Mouse (Mus musculus) heart, postnatal 36 days (tissue): ENCODE measurements around the gene Rd3. TPM values are rescaled to one million over a fixed set of nuclear protein-coding genes. Genes with fewer than 3 reads are reported as not detected.

Source experiments
- DNase-seq, 2 experiments: peaks; one replicate each; pipeline ENCODE4 v3.0.0; 2021 to 2022
- intact Hi-C: fragments of 180-260 bp; cut with DNase I; formaldehyde crosslinking; loops from one replicate; pipeline ENCODE4 v1.15.1; 2025
- total RNA-seq, 2 experiments: library from RNA; stranded (reverse); gene quantifications; 2 replicates each; pipeline ENCODE4 v1.2.3; 2021

Rd3 gene
- total RNA-seq, 2 experiments from 2014 or later: 0.16 to 0.53 TPM

DNA sequence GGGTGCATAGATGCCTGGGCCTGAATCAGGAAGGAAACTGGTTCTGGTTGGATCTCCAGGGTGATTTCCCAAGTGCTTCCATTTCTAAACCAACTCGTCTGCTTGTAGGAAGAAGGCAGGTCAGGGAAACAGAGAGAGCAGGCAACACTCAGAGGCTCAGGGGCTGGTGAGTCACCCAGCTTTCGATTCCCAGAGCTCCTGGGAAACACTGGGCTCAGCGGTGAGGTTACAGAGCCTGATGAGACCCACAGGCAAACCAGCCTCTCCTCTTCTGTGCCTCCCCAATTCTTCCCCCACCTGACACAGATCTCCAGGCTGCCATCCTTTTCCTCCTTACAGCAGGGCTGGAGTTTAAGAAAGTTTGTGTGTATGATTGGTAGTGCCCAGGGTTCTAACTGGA, 13.8 kb upstream of the Rd3 start:
- no peak for DNase-seq
- intact Hi-C loops: no loop called here

DNA sequence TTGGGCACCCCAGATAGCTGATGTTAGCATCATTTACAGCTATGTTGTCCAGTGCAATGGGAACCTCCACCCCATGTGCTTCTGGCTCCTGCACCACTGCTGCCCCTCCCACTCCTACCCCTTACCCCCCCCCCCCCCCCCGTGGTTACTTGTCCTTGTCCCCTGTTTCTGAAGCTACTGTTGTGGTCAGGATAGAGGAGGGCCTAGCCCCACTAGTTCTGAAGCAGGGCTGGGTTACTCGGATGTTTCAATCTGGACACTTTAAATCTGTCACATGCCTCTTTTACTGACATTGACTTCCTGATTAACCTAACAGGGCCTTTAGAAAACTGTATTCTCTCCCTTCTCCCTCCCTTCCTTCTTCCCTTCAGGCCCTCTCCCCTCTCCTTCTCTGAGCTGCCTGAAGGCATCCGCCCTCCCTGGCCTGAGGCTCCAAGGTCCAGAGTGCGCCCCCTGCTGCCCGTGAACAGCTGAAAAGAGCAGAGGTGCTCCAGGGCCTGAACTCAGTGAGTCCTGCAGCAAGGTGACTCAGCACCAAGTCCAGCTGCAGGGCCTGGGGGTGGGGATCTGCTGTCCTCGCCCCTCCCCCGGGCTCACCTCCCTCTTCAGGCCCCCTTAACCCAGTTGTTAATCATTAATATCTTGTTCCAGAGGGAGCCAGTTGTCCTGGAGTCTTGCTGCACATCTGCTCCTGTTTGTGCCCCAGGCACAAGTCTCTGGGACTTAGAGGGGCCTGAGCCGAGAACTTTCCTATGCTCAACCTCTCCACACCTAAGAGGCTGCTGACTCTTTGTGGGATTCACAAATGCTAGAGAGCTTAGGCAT, 13.0 kb upstream of the Rd3 start:
- DNase-seq: peak; percentile 89 to 94
- intact Hi-C loops: loop anchor here (1.0 kb wide), 2 partner anchors 56 to 129 kb away; no protein-coding TSS in a partner anchor

DNA sequence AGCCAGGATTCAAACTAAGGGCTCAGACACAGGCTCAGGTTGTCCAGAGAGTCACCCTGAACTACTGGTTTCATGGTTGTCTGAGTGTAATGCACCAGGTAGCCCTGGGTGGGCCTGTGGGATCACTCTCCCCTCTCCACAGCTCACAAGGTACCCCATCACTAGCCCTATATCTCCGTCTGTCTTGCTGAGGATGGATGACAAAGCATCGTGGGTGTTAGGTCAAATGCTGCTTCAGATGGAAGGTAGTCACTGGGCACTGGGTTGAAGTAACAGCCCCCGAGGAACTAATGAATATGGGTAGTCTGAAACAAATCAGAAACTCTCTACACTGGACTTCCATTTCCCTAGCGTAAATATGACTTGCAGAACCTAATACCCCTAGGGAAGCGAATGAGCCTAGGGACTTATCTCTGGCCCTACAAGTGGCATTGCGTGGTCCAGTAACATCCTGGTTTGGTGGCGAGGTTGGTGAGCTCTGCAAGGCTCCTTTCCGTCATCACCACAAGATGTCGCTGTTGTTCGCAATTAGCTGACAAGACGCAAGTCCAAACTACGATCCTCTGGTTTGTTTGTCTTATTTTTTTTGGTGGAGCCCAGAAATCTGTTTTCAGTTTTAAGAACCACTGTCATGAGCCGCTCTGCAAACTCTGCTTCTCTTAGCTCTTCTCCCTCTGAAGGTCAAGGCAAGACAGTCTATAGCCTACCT, 12.2 kb upstream of the Rd3 start:
- intact Hi-C loops: loop anchor here (1.0 kb wide), 4 partner anchors 30 to 130 kb away; no protein-coding TSS in a partner anchor
- DNase-seq: peak; percentile 82 to 83

DNA sequence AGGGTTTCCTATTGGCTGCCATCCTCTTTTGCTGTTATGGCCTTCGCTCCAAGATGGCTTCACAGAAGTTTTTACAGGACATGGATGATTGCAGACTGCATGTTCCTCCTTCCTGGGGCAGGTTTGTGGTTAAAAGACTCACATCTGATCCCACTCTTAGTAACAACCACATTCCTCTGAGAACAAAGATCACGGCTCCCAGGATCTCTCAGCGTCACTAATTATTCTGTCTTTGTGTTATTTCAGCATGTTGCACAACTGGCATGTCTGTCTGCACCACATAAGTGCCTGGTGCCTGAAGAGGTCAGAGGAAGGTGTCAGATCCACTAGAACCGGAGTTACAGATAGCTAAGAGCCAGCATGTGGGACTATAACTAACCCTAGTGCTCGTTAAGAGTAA, 7.2 kb upstream of the Rd3 start:
- intact Hi-C loops: no loop called here
- no peak for DNase-seq

DNA sequence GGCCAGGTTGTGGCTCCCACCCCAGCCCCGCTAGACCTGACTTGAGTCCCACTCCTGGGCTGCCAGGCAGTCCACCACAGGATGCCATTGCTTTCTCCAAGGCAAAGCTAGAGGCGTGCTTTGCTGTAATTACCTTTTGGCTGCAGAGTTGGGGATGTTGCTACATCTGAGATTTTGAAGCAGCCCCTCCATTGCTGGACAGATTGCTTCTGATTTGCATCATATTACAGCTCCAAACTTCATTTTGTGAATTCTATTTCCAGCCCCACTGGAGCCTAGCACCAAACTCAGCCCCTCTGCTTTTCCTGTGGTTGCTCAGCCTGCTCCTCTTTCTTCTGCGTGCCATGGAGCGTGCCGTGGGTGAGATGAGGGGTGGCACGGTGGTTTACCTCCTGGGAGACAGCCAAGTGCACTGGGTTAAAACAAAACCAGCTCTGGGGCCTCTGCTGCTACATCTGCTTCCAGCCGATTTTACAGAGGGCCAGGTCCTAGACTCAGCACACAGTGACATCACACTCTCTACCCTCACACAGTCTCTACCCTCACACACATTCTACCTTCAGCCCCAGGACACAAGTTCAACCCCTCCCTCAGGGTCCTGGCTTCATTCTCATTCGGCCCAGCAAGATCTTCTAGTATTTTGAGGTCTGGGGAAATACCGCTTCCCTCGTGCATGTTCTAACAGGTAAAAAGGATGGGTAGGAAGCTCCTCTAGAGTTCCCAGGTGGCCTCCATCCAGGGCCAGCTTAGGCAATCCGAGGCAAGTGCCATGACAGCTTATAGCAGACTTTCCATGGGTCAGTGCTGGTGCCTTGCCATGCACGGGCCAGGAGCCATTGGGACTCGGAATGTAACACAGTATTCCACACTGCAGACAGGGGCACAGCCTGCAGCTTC, 2.4 kb upstream of the Rd3 start:
- intact Hi-C loops: no loop called here
- no peak for DNase-seq

DNA sequence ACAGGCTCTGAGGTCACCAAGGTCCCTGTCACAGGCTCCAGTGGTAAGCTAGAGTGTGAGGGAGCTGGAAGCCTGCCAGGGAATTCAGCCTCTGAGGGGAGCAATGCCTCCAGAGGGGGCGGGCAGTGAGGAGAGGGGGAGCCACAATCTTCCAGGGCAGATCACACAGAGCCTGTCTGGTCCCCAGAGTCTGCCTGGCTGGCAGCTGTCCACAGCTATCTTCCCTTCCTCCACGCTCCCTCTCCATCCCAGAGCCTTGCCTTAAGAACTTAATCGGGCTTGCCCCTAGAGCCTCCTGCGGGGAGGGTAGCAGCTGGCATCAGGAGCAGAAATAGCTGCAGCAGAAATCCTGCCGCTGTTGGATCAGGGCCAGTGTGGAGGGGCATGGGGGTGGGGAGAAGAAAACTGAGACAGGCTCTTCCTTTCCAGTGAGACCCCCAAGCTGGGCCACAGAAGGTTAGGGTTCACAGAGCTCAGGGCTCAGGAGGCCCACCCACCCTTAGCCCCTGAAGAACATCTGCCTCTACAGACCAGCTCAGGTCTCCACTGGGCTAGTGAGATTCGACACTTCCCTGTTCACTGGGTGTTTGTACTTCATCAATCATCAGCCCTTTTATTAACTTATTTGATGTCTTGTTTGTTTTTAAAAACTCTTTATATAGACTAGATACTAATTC, 4.4 kb downstream of the Rd3 start:
- DNase-seq: peak; percentile 26 to 42
- intact Hi-C loops: no loop called here

DNA sequence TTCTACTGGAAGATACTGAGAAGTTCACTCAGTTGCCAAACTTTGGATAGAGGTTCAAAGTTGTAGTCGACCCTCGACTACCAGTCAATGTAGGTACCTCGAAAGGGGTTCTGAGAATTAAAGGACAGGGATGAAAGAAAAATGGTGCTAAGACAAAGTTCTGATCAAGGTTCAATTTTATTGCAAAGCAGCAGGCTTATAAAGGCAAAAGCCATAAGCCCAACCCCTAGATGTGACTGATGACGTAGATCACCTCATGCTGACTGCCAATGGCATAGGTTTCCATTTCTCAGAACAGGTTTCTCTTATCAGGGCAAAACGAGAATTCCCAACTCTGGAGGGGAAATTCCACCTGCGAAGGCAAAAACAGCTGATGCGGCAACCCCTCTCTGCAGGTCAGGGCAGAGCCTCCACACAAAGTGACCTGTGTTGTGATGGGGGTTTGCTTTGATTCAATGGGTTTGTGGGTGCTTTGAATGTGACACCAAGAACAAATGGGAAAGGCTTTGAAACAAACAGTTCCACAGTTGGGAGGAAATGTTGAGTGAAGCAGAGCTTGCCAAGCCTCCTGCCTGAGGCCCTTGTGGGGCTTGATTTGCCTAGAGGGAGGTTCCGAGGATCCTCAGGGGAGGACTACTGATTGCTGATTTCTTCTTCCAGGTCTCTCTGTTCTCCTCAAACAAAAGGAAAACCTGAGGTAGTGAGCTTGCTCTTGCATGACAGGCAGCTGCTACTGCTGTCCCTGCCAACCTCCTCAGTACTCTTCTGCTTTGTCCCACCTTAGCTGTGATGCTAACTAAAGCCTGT, 9.7 kb downstream of the Rd3 start:
- DNase-seq: no peak
- intact Hi-C loops: no loop called here

DNA sequence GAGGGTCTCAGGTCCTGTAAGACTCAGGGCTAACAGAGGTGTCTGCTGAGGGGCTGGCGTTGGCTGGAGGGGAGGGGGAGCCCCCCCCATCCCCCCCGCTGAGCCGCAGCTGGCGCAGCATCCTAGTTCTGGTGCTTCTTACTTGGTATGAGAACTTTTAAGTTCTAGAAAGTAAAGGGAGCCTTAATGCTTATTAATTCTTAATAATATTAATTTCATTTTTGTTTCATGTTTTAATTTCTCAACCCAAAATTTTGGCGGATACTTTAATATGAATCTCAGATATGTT, 10.3 kb downstream of the Rd3 start:
- intact Hi-C loops: no loop called here
- DNase-seq: no peak

DNA sequence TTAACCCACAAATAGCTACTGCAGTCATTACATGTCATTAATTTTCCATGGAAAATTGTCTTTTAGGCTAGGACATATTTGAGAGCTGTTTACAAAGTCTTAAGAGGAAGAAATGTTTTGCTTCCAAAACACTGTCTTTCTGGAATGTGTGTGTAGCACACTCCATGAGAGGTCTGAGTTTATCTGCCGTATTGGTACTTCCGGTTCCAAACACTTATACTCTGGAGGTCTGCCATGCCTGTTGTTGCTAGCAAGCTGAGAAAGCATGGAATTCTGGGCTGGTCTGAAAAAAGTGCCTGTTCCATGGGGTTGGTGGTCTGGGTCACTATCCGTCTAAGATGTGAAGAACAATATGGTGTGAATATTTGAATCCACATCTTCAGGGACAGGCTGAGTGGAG, 11.5 kb downstream of the Rd3 start:
- DNase-seq: no peak
- intact Hi-C loops: no loop called here

DNA sequence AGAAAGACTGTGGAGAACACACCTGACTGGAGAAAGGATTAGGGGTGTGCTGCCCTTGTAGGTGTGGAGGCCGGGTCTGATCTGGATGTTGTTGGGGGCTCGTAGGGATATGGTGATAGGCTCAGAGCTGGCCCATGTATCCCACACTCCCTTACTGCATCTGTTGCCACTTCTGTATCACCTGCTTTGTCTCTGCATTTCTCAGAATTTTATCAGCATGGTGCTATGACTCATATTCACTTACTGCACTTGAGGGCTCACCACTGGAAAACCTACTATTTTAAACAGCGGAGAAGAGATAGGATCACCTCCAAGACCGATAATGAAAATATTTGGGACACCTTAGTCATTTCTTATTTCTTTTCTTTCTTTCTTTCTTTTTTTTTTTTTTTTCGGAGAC, 11.9 kb downstream of the Rd3 start:
- intact Hi-C loops: no loop called here
- no peak for DNase-seq

DNA sequence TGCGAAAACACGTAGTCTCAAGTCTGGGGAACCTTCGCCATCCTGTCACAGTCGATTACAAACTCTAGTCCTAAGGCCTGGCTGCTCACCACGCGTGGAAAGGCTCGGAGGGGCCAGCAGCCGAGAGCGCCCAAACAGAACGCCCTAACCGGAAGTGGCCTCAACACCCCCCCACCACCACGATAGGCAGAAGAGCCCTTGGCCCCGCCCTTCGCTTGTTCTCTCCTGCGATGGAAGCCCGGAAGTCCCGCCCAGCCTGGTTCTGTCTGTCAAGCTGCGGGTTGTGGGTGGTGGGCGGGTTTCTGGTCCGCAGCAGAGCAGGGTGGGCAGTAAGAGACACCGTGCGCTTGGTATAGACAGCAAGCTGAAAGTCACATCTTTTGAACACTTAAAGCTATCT, 12.8 kb downstream of the Rd3 start:
- intact Hi-C loops: loop anchor here (2.0 kb wide), 1 partner anchor 103 kb away; the partner anchor contains the start of gene Traf5
- peak; percentile 93 to 94 for DNase-seq

DNA sequence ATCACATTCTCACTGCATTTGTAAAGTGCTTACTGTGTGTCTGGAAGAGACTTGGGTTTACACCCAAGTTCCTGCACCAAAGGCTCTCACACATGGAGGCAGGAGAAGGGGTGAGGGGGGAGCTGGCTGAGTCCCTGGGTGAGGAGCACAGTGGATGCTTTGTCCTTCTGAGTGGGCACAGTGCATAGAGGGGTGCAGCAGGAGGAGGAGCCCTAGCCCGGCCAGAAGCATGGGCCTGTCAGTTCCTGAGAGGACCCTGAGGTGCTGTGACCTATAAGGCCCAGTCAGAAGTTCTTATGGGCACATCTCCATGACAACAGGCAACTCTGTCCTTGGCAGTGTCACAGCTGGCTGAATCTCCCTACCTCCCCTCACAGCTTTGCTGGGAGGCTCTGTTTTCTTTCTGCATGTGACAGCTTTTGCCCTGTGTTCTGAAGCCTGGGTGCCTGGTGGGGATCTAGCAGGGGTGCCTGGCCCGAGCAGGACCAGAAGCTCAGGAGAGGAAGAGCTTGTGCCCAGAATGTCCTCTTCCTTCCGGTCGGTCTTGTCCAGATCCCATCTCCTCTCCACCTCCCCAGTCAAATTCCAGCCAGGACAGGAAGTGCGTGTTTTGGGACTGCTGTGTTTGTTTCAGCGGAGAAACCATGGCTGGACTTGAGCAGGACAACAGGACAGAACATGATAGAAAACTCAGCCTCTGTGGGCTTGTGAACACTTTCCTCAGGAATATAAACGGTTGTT, 15.0 kb downstream of the Rd3 start:
- DNase-seq: no peak
- intact Hi-C loops: no loop called here

DNA sequence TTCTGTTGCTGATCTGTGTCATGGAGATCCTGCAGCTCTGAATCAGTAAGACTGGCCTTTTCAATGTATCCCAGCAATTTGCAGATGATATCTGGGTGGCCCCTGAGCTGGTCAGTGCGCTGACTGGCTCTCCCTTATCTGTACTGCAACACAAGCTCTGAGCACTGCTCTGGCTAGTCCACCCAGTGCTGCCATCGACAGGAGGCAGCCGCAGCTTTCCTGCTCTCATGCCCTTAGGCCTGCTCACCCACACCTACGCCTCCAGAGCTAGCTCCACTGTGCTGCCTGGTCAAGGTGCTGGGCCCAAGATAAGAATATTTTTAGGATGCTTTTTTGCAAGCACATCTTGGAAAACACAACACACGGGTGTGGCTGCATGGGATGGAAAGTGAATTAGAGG, 17.3 kb downstream of the Rd3 start:
- intact Hi-C loops: no loop called here
- DNase-seq: no peak

DNA sequence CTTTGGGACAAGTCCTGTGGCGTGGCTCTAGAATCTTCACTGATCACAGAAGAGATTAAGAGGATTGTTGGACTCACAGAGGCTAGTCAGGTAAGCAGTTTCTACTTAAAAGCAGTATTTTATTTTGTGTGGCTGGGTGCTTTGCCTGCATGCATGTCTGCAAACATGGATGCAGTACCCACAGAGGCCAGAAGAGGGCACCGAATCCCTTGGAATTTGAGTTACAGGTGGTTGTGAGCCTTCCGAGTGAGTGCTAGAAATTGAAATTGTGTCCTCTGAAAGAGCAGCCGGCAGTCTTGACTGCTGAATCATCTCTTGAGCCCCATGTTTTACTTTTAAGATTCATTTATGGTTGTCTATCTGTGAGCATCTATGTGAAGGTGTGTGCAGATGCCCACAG, 18.3 kb downstream of the Rd3 start:
- peak; percentile 70 to 82 for DNase-seq
- intact Hi-C loops: loop anchor here (1.0 kb wide), 2 partner anchors 30 to 99 kb away; no protein-coding TSS in a partner anchor

DNA sequence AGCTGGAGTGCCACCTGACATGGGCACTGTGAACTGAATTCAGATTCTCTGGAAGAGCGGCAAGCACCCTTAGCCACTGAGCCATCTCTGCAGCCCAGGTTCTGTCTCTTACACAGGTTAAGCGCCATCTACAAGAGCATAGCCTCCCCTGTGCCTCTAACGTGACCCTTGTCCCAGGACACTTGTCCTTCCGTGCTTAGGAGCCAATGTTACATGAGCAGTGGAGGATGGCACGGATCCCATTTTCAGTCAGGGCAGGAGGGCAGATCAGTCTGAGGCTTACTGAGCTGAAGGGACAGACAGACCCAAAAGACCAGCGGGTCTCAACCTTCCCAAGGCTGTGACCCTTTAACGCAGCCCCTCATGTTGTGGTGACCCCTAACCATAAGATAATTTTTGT, 18.7 kb downstream of the Rd3 start:
- intact Hi-C loops: loop anchor here (1.0 kb wide), 2 partner anchors 31 to 98 kb away; no protein-coding TSS in a partner anchor

DNA sequence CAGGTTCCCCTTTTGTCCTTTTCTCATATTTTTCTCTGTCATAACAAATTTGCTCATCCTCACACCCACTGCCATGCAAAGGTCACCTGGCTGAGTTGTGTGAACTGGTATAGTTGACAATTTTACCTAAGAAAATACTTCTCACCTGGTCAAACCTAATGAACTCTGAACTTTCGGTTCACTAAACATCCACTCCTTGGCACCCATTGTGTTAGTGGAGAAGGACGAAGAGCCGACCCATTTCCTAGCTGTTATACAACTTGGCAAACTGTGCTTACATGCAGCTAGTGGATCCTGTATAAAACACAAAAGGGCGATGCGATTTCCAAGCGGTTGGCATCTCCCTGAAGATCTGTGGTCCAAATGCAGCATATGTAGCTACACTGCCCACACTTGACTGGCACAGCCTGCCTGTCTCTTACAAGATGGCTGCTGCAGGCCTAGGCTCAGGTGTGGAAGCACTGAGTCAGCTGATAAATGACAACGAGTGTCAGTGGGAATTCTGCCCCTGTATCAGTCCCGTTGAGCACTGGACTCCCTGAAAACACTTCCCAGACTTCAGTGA, 19.5 kb downstream of the Rd3 start:
- intact Hi-C loops: no loop called here
- no peak for DNase-seq

More for the DNA sequence above, 18.7 kb downstream of the Rd3 start:
- DNase-seq: no peak

DNA sequence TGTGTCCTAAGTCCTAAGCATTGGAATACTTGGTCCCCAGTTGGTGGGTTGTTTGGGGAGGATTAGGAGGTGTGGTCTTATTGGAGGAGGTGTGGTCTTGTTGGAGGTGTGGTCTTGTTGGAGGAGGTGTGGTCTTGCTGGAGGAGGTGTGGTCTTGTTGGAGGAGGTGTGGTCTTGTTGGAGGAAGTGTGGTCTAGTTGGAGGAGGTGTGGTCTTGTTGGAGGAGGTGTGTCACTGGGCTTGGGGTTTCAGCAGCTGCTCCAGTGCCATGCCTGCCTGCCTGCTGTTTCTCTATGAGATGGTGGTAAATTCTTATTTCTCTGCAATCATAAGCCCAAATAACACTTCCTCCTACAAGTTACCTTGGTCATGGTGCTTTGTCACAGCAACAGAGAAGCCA, 21.9 kb downstream of the Rd3 start:
- intact Hi-C loops: no loop called here
- no peak for DNase-seq
